Mouse (Mus musculus): ENCODE data around the gene Manbal.

GRCm38 (mm10) chr2:157422854-157423705, 55.7 kb downstream of the Manbal start:
- TF ChIP-seq POLR2A (IDR thresholded peaks at IDR 0.05; ENCODE audit: extremely low read depth, insufficient read depth, low read length): no peak
- TF ChIP-seq CTCF (IDR thresholded peaks at IDR 0.05; ENCODE audit: extremely low read depth, insufficient read depth, low read length): no peak
